Mouse (Mus musculus) regulatory T cell (primary cell): Measurements from ENCODE around the gene Fubp1.

Source experiments
- in situ Hi-C: fragments of 300-600 bp; cut with MboI, MseI; formaldehyde crosslinking; loops from one replicate; pipeline ENCODE4 v1.15.1; 2025; ENCODE audit warnings: high pct_unique_total_duplicates

The Fubp1 gene

DNA sequence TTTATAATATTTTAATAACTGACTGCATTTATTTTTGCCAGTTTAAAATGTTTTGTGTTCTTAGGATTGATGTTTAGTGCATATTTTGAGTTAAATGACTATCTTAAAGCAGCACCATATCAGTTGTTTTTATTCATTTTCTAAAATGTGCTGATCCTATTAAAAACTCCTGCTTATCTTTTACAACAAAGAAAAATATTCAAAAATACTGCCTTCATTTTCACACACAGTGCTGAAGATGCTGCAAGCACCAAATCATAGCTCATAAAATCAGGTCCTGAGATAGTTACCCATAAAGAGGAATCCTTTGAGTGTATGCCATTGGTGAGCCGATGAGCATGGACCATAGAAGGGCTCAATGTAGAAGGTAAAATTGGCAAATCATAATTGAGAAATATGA lies 25.0 kb downstream of the Fubp1 start:
- in situ Hi-C loops, result no loop called here

DNA sequence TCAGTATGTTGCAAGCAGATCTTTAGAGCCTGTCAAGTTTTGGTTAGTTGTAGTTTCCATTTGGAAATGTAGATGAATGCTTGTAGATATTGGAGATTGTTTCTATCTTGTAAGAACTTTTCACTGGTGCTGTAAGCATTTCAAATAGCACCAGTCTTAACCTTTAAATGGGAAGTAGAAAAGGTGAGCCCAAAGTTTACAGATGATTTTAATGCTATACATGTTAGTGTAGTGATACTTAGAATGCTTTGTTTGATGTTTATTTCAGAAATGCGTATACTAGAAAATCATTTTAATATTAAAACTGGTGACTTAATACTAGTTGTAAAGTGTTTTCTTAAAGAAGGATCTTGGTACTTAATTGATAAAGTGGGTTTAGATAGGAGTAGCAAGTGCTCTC lies 25.6 kb downstream of the Fubp1 start:
- in situ Hi-C loops, result no loop called here

DNA sequence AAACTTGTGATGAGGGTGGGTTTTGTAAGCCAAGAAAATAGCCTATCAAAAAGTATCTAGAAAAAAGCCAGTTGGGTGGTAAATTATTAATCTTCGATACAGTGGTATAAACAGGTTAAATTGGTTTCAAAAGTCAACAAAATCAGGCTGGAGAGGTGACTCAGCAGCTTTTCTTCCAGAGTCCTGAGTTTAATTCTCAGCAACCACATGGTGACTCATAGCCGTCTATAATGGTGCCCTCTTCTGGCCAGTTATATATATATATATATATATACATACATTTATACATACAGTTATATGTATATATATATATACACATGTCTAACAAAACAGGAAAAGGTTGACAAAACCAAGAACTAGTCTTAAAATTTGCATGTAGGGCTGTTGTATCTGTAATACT lies 28.6 kb downstream of the Fubp1 start:
- in situ Hi-C loops, result no loop called here

GRCm38 (mm10) chr3:152239592-152239991 lies 29.4 kb downstream of the Fubp1 start:
- in situ Hi-C loops, result no loop called here

GRCm38 (mm10) chr3:152241098-152241497 lies 30.9 kb downstream of the Fubp1 start:
- in situ Hi-C loops, result no loop called here

DNA sequence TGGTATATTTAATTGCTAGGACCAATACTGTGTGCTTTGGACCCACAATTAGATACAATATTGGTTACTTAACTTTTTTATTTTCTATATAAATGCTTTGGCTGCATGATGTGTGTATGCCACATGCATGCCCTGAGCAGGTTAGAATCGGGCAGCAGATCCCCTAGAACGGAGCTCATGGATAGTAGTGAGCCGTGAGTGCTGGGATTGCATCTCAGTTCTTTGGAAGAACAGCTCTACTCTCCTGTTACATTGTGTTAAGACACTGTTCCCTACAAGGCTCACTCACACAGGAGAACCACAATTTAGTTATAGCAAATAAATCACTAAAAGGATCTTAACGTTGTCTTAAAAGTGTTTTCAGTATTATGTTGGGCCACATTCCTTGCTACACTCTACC lies 33.1 kb downstream of the Fubp1 start:
- in situ Hi-C loops, result no loop called here

DNA sequence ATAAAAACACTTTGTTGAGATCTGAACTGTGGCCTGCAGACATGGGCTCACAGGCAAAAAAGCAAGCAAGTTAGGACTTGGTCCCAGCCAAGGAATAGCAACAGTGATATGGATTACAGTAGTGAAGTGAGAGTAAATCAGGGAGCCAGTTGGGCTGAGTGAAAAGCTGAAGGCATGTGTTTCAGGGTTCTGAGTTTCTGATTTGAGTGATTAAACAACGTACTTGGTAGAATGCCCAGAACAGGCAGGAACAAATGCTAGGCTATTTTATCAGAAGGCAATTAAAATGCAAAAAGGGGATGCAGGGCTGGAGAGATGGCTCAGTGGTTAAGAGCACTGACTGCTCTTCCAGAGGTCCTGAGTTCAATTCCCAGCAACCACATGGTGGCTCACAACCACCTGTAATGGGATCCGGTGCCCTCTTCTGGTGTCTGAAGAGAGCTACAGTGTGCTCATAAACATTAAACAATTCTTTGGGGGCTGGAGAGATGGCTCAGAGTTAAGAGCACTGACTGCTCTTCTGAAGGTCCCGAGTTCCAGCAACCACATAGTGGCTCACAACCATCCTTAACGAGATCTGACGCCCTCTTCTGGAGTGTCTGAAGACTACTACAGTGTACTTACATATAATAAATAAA lies 35.2 kb downstream of the Fubp1 start:
- in situ Hi-C loops, result no loop called here

DNA sequence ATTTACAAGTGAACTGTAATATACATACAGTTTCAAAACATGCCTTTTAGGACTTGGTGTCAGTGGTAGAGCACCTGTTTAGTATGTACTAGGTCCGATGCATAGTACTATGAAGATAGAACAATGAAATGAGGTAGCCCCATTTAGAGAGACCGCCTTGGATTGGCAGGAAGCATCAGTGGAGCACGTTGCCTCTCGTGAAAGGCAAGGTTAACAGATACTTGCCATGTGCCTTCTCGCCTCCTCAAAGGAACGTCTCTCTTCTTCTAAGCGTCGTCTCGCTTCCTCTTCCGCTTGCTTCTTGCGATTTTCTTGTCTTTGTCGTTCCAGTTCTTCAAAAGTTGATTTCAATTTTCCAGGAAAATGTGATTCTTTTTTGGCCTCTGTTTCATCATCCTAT lies 37.5 kb downstream of the Fubp1 start:
- in situ Hi-C loops, result no loop called here

DNA sequence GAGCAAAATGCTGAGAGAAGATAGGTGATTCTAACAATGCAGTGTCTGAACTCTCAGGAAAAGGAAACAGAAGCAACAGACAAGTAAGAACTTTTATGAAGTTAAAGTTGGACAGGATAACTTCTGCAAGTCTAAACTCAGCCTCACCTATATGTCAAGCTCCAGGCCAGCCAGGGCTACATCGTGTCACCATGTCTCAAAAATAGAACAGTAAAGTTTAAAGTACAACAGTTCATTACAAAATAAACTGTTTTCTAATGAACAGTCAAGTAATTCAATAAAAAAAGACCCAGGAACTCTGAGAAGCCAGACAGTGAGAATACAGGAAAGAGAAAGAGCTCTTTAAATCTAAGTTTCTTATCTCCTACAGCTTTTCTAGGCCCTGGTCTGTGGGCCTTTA lies 40.3 kb downstream of the Fubp1 start:
- in situ Hi-C loops, result loop anchor here (25.0 kb wide), 1 partner anchor 487 kb away; no protein-coding TSS in a partner anchor

DNA sequence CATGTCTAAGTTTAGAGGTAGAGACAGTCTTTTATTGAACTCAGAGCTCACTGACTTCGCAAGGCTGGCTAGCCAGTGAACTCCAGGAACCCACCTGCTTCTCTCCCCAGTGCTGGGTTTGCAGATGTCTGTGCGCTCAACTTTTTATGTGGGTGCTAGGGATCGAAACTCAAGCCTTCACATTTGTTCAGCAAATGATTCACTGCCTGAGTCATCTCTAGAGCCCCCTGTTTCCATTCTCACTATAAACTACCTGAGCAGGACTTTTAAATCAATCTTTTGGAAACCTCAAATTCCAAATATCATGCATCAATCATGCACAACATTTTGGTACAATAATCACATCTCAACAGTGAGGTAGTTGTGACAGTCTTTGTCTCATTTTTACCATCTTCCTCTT lies 47.3 kb downstream of the Fubp1 start:
- in situ Hi-C loops, result loop anchor here (25.0 kb wide), 1 partner anchor 480 kb away; no protein-coding TSS in a partner anchor

DNA sequence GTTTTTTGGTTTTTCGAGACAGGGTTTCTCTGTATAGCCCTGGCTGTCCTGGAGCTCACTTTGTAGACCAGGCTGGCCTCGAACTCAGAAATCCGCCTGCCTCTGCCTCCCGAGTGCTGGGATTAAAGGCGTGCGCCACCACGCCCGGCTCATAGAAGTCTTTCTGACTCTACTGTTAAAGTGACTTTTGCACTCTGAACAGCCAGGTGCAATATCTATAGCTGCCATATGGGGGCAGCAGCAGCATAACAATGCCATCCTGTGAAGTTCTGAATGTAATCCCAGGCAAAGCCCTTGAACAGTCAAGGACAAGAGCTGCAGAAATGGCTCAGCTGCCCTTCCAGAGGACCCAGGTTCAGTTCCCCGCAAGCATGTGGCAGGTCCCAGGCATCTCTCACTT lies 49.2 kb downstream of the Fubp1 start:
- in situ Hi-C loops, result loop anchor here (25.0 kb wide), 1 partner anchor 478 kb away; no protein-coding TSS in a partner anchor

DNA sequence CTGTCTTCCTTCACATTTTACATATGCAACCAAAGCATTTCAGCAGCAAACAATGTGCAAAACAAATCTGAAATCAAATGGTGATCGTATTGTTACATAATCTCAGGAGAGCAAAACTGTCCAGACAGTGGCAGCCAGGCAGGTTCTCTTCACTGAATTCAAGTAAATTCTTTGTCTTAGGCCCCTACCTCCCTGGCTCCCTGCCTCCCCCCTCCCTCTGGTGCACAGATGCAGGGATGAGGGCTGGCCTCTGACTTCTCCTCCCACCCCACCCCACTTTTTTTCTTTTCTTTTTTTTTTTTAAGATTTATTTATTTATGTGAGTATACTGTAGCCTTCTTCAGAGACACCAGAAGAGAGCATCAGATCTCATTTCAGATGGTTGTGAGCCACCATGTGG lies 50.1 kb downstream of the Fubp1 start:
- in situ Hi-C loops, result loop anchor here (25.0 kb wide), 1 partner anchor 477 kb away; no protein-coding TSS in a partner anchor

DNA sequence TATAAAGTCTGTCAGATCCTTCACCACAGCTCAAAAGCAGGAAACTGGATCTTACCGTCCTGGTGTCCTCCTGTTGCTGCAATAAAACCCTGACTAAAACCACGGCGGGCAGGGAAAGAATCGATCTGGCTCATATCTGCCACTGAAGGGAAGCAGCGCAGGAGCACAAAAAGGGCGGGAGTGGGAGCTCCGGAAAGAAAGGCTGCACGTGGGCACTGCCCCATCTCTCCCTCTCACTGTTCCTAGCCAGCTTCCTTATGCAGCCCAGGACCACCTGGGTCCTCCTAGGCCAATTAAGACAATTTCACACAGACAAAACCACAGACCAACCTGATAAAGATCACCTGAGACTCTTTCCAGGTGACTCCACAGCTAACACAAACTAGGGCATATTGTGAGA lies 51.2 kb downstream of the Fubp1 start:
- in situ Hi-C loops, result loop anchor here (25.0 kb wide), 1 partner anchor 476 kb away; no protein-coding TSS in a partner anchor

GRCm38 (mm10) chr3:152261948-152262347 lies 51.7 kb downstream of the Fubp1 start:
- in situ Hi-C loops, result loop anchor here (25.0 kb wide), 1 partner anchor 475 kb away; no protein-coding TSS in a partner anchor

DNA sequence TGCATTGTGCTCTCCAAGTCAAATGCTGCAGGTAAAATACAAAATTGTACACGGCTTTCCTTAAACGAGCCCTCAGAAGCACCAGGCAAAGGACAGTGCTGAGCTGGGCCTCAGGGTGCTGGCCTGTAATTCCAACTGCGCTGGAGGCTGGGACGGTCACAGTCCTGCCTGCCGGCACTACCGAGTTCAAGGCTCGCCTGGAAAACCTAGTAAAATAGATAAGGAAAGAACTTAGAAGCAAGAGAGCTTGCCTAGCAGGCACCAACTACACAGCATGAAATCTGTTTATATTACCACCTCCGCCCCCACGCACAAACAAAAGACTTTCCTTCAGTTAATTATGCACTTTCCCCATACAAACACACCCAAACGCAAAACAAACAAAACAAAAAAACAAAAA lies 54.2 kb downstream of the Fubp1 start:
- in situ Hi-C loops, result loop anchor here (25.0 kb wide), 1 partner anchor 473 kb away; no protein-coding TSS in a partner anchor

DNA sequence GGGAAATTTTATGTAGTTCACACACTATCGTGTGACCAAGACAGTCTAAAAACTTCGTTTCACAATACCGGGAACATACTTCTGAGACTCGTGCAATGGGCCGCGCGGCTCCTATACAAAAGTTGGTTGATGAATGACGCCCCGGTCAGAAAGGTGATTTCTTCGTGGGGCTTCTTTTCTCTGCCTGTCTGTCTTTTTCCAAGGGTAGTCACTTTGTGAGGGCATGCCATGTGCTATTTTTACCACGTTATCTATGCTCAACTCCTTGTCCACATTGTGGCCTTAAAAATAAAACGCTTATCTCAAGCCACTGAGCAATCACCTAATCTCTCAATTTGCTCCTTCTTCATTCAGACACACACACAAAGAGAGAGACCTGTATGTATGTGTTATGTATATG lies 54.6 kb downstream of the Fubp1 start:
- in situ Hi-C loops, result loop anchor here (25.0 kb wide), 1 partner anchor 472 kb away; no protein-coding TSS in a partner anchor

DNA sequence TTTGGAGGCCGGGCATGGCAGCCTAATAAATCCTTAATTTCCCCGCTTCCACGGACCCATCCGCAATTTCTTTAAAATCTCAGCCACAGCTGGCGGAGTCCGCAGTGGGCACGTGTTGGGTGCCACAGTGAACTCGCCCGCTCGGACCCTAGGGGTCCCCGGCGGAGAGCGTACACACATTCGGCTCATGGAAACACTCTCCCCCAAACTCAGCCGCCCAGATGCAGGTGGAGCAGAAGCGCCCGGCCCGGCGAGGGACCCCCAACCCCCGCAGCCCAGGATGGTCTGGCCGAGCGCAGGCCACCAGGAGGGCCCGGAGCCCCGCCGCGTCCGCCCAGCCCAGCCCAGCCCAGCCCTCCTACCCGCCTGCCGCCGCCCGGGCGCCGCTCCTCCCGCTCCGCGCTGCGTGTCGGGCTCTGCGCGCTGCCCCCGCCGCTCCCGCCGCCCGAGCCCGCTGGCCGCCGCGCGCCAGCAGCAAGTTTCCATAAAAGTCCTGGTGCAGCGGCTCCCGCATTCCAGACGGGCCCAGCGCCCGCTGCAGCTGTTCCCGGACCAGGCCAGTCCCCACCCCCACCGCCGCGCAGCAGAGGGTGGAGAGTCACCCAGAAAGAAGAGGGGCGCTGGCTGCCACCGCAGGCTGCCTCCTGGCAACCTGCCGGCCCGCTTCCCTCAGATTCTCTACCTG lies 55.3 kb downstream of the Fubp1 start:
- in situ Hi-C loops, result loop anchor here (25.0 kb wide), 1 partner anchor 472 kb away; no protein-coding TSS in a partner anchor

DNA sequence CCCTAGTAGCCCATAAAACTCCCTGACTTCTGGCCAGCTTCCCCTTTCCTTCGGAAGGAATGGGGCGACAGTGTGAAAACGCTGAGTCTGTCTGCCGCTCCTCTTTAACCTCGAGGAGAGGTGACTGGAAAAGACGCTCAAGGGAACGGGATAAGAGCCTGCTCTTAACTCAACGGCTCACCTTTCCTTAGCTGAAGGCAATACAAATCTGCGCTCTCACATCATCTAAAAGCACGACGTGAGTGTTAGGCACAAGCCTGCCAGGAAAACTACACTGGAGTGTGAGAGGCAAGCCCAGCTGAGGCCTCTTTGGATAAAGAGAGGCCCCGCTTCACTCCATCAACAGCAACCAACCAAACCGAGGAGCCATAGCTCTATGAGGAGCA lies 55.8 kb downstream of the Fubp1 start, which contains the start of gene Nexn:
Gene Nexn (minus strand): TSS at position 315 of the 386 bp plus-strand sequence.
- in situ Hi-C loops, result loop anchor here (25.0 kb wide), 1 partner anchor 471 kb away; no protein-coding TSS in a partner anchor

DNA sequence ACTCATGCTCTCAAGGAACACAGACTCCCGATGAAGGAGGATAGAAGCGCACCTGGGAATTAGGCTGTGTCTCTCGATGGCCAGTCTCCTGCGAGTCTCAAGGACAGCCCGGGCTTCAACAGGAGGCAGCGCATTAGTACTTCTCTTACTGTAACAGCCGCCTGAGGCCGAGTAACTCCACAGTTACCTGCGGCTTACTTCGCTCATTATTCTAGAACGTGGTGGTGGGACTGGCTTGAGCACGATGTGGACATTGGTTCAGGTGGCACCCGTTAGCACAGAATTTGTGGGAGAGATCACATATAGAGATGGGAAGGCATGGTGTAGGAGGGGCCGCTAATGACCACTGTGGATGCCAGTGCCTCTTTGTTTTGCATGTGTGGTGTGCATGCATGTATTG lies 57.9 kb downstream of the Fubp1 start:
- in situ Hi-C loops, result loop anchor here (25.0 kb wide), 1 partner anchor 469 kb away; no protein-coding TSS in a partner anchor

GRCm38 (mm10) chr3:152271071-152271710 lies 61.0 kb downstream of the Fubp1 start:
- in situ Hi-C loops, result loop anchor here (25.0 kb wide), 1 partner anchor 466 kb away; no protein-coding TSS in a partner anchor

- in situ Hi-C loops, result loop anchor here (25.0 kb wide), 1 partner anchor 465 kb away; no protein-coding TSS in a partner anchor
Measured at GRCm38 (mm10) chr3:152271876-152272275, 61.7 kb downstream of the Fubp1 start.
